Mouse (Mus musculus) colon, adult 2 months (tissue): ENCODE results near the gene Nit2. TPM values are rescaled to one million over a fixed set of nuclear protein-coding genes. Genes with fewer than 3 reads are reported as not detected.

Experiments used
- polyA plus RNA-seq: library from polyadenylated mRNA; depleted of rRNA; stranded (reverse); fragments of >200 nt; gene quantifications from 2 replicates; pipeline ENCODE4 v1.2.3, GENCODE M21; 2012; rRNA removed

Gene Nit2
- 10.7 and 11.2 TPM in 2 replicates for polyA plus RNA-seq

GRCm38 (mm10) chr16:57166611-57167513, at the start of gene Nit2:
Gene Nit2, minus strand, starts transcription at chr16:57167341.

GRCm38 (mm10) chr16:57120913-57121815, 46.0 kb downstream of the Nit2 start, which contains the start of gene Tomm70a:
Gene Tomm70a, plus strand, starts transcription at chr16:57121703.

Other genes starting within 250 kb of the Nit2 start
- not detected in 2 replicates for gene Lnp1, start 239.3 kb downstream of the Nit2 start, polyA plus RNA-seq
- gene Tmem45a2, start 96.0 kb downstream of the Nit2 start, polyA plus RNA-seq, result not detected in 2 replicates
- 9.4 and 10.4 TPM in 2 replicates for gene Tomm70a, start 45.6 kb downstream of the Nit2 start, polyA plus RNA-seq
- gene Tbc1d23, start 64.2 kb upstream of the Nit2 start, polyA plus RNA-seq, result 6.9 and 7.9 TPM in 2 replicates
- 0.05 TPM in 1 of 2 replicates, not detected in the other for gene Tmem30c, start 125.5 kb upstream of the Nit2 start, polyA plus RNA-seq
- gene Filip1l, start 185.8 kb upstream of the Nit2 start, polyA plus RNA-seq, result 9.2 and 11.3 TPM in 2 replicates